Mouse (Mus musculus): ENCODE measurements around the gene Zap70.
"Not testable (repeated sequence)": the region's sequence is repeated elsewhere in the genome, so short reads cannot be mapped to it uniquely, and the experiment has no call there.

Gene Zap70

DNA sequence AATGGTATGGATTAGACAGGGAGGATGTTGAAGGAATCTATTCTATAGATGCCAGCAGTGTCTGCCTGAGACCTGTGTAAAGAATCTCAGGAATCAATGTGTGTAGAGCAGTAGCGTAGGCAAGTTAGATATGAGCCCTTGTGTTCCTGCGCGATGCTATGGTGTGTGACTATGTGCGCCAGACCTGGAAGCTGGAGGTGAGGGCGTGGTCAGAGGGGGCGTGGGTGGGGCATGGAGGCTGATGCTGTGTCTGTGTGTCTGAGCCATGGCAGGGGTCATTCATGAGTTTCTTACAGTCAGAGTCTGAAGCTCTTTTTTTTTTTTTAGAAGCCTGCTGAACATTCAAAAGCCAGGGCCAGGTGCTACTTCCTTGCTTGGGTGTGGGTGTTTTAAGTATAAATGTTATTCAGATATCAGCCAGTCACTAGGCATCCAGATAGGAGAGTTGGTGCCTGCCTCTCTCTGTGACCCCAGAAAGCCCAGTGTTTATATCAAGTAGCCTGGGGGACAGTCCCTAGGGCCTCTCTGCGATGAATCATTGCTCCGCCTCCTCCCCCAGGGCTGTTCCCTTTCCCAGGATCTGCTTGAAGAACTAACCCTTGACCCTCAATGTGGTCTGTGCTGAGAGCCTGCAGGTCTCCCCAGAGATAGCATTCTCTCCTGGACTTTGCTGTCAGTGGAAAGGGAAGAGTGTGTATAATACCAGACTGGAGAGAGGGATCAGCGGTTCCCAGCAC lies 10.8 kb downstream of the Zap70 start:
- DNase-seq (ENCODE audit: low read depth in 2 of 2, low spot score in 2 of 2): no peak

DNA sequence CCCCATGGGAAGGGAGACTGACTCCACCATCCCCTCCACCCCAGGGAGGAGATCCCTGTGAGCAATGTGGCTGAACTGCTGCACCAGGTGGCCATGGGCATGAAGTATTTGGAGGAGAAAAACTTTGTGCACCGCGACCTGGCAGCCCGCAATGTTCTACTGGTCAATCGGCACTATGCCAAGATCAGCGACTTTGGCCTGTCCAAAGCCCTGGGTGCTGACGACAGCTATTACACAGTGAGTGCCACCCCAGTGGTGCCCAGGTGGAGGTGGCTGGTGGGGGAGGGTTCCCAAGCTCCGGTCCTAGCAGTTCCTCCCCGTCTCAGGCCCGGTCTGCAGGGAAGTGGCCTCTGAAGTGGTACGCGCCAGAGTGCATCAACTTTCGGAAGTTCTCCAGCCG lies 19.2 kb downstream of the Zap70 start:
- no peak for DNase-seq (ENCODE audit: low read depth in 2 of 2, low spot score in 2 of 2)

DNA sequence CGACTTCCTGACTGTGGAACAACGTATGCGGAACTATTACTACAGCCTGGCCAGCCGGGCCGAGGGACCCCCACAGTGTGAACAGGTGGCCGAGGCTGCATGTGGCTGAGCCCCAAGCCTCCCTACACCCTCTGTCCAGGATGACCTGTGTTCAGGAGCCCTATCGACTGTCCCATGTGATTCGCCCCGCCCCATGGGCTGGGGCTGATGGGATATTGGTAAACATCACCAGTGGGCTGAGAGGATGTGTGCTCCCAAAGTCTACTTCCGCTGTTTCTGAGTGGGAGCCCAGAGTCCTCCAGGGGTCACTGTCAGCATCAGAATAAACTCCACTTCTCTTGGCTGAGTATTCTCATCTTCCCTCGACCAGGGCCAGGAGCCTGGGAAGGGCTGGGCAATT lies 20.9 kb downstream of the Zap70 start:
- no peak for DNase-seq (ENCODE audit: low read depth in 2 of 2, low spot score in 2 of 2)

DNA sequence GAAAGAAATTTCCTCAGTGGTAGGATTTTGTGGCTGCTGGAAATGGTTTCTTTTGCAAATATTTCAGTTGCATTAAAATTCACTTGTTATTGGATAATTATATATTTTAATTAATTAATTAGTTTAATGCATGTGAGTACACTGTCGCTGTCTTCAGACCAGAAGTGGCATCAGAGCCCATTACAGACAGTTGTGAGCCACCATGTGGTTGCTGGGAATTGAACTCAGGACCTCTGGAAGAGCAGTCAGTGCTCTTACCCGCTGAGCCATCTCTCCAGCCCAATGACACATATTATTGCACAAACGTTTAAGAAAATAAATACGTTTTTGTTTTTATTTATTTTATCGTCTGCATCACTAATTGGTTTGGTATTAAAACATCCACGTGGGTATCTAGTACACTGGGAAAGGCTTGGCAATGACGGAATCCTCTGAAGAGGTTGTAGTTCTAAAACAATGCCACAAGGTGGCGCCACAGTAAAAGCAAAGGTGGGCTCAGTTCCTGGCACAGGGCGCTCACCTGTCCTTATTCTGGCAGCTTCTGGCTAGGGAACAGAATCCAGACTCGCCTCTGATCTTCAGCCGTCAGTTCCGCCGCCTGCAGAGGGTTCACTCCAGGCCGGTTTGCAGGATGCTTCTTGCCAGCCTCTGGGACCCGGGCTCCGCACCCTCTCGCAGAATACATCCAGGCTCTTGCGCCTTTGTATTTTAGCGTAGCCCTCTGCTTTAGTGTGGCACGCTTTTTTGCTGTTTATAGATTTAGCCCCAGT lies 23.0 kb downstream of the Zap70 start:
- peak; percentile 63 to 74 for DNase-seq (ENCODE audit: low read depth in 2 of 2, low spot score in 2 of 2)

DNA sequence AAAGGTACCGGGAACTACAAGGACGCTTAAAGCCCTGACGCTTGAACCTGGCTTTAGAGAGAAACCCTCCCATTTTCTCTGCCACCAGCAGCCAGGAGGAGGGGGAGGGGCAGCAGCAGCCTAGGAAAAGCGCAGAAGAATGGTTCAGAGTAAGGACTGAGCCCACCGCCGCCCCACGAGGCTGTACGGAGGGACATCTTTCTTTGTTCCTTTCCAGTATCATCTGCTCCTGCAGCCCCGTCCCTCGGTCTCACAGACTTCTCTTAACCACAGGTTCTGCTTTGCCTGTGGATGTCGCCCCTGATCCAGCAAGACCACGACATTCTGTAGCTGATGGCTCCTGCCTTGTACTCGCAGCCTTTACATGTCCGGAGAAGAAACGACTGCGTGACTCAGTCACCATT lies 23.6 kb downstream of the Zap70 start:
- no peak for DNase-seq (ENCODE audit: low read depth in 2 of 2, low spot score in 2 of 2)

DNA sequence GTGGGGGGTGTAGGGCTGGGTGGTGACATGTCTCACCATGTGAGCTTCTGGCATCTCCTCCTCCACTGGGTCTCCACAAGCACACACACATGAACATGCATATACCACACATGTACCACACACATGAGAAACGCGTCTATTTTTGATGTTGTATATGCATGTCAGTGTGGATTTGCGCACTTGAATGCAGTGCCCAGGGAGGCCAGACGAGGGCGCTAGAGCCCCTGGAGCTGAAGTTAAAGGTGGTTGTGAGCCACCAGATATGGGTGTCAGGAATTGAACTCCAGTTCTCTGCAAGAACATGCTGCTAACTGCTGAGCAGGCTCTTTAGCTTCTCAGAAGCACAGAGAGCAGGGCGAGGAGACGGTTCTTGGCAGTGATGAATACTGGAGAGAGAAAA lies 24.8 kb downstream of the Zap70 start:
- peak in 1 of 2 experiments; percentile 29 for DNase-seq (ENCODE audit: low read depth in 2 of 2, low spot score in 2 of 2)

DNA sequence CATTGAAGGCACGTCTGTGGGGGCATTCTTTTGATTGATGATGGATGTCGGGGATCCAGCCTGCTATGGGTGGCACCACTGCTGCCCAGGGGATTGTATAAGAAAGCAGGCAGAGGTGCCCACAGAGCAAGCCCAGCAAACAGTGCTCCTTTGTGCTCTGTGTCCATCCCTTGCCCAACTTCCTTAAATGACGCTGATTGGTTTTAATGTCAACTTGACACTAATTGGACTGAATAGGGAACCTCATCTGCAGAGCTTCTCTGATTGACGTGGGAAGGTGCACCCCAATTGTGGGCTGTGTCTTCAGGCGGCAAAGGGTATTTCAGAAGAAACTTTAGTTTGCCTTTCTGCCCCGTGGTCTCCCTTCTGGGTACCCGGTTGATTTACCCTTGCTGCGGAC lies 27.8 kb downstream of the Zap70 start:
- DNase-seq (ENCODE audit: low read depth in 2 of 2, low spot score in 2 of 2): no peak

DNA sequence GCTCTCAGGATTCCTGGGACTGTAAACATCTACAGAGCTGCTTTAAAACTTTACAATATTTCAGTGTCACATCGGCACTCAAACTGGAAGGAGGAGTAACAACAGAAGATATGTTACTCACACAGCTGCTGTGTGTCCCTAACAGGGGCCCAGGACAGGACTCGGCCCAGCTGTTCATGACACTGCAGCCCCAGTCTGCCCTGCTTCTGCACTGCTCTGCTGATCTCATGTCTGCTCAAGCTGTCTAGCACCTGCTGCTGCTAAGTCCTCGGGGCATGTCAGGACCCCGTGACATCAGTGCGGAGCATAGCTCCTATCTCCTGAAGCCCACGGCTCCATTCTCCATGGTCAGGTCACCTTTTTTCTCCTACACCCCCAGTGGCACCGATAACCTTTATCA lies 35.1 kb downstream of the Zap70 start:
- no peak for DNase-seq (ENCODE audit: low read depth in 2 of 2, low spot score in 2 of 2)

DNA sequence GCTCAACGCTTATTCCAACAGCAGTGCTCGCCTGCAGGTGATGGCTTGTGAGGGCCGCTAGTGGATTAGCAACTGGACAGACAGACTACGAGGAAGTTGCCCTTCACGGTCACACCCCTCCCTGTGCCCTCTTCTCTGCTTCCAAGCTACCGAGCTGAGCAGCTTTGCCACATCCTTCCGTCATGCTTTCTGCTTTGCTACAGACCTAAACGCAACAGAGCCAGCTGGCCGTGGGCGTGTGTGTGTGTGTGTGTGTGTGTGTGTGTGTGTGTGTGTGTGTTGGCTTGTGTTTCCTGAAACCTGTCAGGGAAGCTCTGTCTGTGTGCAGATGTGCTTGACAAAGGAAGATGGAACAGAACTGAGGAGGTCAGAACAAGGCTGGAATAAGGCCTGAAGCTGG lies 35.9 kb downstream of the Zap70 start:
- DNase-seq (ENCODE audit: low read depth in 2 of 2, low spot score in 2 of 2): peak; percentile 56 to 60

DNA sequence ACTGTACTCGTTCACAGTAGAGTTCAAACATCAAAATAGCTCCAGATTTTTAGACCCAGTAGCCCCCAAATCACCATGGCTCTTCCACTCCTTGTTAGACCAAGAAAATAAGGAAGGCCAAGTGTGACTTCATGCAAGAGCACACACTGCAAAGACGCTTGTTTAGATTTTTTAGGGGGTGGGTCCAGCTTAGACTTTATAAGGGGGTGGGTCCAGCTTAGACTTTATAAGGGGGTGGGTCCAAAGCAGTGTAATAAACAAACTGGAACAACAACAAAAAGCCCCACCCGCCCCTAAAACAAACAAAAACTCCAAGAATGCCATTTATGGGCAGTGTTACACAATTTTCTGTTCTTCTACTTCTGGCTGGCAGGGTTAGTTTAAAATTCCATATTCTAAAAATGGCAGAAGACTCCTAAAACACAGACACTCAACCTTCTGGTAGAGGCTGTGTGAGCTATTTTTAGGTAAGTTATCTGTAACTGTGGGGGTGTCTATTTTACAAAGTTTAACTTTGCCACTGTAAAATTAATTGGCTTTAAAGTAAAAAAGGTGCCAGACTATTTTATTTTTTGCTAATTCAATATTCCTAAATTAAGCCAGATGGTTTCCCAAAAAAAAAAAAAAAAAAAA lies 38.9 kb downstream of the Zap70 start:
- DNase-seq (ENCODE audit: low read depth in 2 of 2, low spot score in 2 of 2): no peak

DNA sequence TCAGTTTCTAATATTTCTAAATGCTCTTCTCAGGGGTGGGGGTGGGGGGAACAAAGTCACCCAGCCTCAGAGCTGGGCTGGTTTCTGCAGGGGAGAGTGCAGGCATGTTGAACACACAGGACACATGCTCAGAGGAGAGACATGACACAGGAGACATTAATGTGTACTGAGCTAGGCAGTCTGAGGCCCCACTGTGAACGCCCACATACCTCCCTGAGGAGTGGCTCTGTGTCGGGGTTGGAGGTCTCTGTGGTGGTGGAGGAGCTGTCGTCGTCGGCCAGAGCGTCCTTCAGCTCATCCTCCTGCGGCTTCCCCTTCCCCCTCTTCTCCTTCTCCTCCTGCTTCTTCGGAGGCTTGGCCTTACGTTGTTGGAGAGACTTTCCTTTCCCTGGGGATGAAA lies 42.7 kb downstream of the Zap70 start:
- DNase-seq (ENCODE audit: low read depth in 2 of 2, low spot score in 2 of 2): no peak

DNA sequence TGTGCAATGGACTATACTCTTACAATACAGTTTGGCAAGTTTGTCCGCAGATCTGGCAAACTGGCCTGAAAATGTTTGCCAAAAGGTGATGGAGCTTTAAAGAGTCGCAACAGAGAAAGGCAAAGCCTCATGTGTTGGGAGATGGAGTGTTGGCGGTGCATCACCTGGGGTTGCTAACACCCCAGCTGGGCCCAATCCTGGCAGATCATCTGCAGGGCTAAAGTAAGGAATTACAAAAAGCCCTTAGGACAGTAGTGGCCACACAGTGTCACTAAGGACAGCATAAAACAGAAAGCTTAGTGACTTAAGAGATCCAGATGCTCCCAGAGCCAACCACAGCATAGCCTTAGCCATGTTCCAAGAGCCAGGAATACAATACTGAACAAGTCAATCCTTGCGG lies 43.2 kb downstream of the Zap70 start:
- no peak for DNase-seq (ENCODE audit: low read depth in 2 of 2, low spot score in 2 of 2)

DNA sequence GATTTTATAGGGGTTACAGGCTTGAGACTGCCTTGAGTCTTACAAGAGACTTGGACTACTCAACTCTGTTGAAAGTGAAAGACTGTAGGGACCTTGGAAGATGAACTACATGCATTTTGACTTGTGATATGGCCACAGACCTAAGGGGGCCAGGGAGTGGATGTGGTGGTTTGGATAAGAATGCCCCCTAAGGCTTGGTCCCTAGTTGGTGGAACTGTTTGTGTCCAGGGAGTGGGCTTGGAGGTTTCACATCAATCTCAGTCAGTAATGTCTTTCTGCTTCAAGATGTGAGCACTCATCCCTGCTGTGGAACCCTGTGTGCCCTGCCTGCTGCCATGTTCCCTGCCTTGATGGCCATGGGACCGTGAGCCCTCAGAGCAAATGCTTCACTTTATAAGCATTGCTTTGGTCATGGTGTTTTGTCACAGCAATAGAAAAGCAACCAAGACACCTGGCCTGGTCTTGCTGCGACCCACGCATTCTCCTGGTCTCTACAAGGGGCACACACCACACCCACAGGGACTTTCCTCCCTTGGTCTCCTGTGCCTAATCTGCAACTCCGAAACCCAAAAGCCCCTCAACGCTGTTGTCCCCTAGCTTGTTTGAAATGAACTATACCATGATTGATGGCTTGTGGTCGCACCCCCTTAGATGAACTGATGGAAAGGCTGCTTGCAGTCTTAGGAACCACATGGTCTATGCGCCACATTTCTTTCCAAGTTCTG lies 44.7 kb downstream of the Zap70 start:
- no peak for DNase-seq (ENCODE audit: low read depth in 2 of 2, low spot score in 2 of 2)

DNA sequence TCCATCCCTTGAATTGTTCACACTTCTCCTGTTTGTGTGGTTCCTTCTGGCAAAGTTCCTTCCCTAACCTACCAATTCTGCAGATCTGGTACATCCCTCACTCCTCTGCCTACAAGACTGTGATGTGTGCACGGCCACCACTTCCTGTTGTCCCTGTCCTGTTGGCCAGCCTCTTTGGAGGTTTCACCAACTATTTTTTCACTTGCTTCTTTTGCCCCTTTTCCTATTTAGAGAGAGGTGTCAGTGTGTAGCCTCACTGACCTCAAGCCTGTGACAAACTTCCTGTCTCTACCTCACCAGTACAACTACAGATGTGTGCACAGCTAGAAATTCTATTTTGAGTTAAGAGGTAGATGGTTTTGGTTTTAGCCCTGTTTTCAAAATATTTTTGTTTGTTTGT lies 45.5 kb downstream of the Zap70 start:
- no peak for DNase-seq (ENCODE audit: low read depth in 2 of 2, low spot score in 2 of 2)

DNA sequence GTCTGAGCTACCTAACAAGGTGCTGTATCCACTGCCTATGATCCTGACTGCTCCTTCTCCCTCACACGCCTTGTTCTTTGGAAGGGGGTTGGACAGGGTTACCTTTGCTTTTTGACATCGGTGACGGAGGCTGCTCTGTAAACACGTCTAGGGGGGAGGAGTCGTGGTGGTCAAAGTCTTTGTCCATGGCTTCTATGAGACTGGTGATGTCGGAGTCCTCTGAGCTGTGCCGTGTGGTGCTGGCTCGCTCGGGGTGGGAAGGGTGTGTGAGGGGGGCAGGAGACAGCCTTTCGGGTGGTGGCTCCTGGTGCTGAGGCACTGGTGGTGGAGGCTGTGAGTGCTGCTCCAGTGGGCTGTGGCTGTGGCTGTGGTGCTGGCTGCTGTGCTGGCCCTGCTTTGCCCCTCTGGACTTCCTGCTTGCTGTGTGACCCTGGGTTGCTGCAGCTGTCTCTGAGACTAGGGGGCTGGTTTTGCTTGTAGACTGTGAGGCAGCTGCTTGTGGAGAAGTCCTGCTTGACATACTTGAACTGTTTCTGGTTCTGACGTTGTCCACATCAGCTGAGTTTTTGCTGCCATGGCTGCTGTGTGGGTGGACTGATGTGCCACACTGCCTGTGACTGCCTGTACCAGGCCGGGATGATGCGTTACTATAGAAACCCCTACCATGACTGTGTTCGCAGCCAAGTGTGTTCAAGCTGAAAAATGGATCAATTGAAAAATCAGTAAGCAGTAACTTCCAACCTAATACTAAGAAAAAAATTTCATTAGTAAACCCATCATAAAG lies 46.4 kb downstream of the Zap70 start:
- DNase-seq (ENCODE audit: low read depth in 2 of 2, low spot score in 2 of 2): no peak

DNA sequence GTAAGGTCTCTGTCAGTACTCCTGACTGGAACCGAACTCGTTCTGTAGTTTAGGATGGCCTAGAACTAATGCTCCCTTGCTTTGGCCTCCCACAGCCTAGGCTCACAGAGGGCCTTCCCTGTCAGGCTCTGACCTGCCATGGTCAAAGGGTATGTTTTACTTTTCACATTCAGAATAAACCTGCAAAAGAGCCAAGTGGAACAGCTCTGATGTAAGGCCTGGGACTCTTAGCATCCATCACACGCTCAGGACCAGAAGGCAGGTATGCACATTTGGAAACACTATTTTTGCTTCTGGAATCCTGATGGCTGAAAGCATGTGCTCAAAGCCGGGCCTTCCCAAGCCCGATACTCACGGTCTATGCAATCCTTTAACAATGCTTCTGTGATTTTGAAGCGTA lies 50.2 kb downstream of the Zap70 start:
- DNase-seq (ENCODE audit: low read depth in 2 of 2, low spot score in 2 of 2): no peak

DNA sequence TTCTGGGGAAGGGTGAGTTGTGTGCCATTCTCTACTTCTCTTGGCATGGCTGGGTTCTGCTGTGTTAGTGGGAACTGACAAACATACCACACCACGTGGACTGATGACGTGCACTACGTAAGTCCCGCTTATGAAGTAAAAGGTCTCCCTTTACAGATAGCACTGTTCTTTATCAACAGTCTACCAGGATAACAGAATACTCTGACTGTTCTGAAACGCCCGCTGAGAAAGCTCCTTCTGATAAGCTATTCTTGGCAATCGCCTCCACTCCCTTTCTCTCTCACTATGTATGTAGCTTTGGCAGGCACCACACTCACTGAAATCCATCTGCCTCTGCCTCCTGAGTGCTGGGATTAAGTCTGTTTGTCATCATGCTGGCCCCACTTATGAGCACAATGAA lies 51.8 kb downstream of the Zap70 start:
- DNase-seq (ENCODE audit: low read depth in 2 of 2, low spot score in 2 of 2): no peak

DNA sequence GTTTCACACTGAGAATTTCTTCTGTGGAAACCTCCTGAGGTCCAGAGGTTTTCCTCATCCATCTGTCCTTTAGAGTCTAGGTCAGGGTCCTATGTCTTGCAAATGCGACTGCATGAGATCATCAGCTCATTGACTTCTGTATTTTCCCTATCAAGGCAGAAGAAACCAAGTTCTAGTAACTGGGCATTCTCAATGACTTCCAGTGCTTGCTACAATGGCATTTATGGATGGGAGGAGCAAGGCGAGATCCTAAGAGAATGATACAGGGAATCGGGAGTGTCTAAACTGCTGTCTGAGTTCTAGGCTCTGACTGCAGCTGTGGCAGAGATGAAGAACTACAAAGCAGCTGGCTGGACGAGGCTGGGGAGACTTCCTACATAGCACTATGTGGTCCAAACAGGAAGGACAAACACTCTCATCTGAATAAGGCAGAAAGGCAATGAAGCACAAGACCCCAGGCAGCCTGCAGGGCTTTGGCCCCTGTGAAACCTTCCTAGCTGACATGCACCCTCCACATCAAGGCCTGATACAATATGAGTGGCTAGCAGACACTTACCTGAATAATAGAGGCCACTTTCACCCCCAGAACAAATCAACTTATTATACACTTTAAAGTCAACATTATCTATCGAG lies 52.8 kb downstream of the Zap70 start:
- no peak for DNase-seq (ENCODE audit: low read depth in 2 of 2, low spot score in 2 of 2)

DNA sequence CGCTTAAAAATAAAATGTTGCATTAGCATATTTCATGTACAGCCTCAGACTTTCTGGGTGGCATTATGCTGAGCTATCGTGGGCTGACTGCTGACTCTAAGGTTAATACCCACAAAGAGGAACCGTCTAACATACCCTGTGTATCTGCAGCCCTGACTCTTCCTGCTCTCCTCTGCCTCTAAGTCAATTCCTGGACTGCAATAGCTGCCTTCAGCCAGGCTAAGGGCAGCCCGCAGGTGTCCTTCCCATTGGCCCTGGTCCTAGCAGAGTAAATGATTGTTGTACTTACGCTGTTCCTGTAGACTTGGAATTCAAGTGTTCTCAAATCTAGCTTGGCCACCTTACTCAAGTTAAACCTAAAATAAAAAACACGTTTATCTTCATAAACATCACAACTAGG lies 53.6 kb downstream of the Zap70 start:
- no peak for DNase-seq (ENCODE audit: low read depth in 2 of 2, low spot score in 2 of 2)

DNA sequence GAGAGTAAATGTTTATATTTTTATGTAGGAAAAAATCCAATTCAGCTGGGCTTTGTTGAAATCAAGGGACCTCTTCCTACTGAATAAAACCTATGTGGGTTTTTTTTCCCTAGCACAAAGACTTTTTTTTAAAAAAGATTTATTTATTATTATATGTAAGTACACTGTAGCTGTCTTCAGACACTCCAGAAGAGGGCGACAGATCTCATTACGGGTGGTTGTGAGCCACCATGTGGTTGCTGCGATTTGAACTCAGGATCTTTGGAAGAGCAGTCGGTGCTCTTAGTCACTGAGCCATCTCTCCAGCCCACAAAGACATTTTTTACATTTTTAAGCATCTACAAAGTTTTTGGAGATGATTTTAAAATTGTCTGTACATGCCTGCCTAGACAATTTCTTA lies 60.3 kb downstream of the Zap70 start:
- DNase-seq (ENCODE audit: low read depth in 2 of 2, low spot score in 2 of 2): not testable (repeated sequence)

All from CD8-positive naive resting alpha-beta T cell, adult 2 months (primary cell).